Mouse (Mus musculus) lung, embryonic 14.5 days (tissue): ENCODE measurements around the gene Gm20388. TPM values are rescaled to one million over a fixed set of nuclear protein-coding genes. Genes with fewer than 3 reads are reported as not detected.

ENCODE experiments used
- ATAC-seq: fragments of 200-750 bp; cut with Nextera tagmentation; 2 replicates; pipeline ENCODE4 v1.8.0; 2017; ENCODE audit warnings: mild to moderate bottlenecking, moderate TSS enrichment, moderate library complexity; ENCODE audit not compliant: insufficient read depth
- DNase-seq: peaks from one replicate; pipeline ENCODE4 v3.0.0-alpha.2; 2015
- H3K27ac ChIP-seq: fragments of 300-500 bp; sonication (generic); 2 replicates; pipeline ENCODE4 v1.5.1; 2014; ENCODE audit warnings: low read depth, mild to moderate bottlenecking, moderate library complexity
- H3K27me3 ChIP-seq: fragments of 300-500 bp; sonication (generic); 2 replicates; pipeline ENCODE4 v1.6.1; 2014; ENCODE audit warnings: low read length, control low read depth; ENCODE audit not compliant: insufficient read depth
- H3K36me3 ChIP-seq: fragments of 300-500 bp; sonication (generic); 2 replicates; pipeline ENCODE4 v1.6.1; 2014; ENCODE audit warnings: control low read depth; ENCODE audit not compliant: insufficient read depth
- H3K4me1 ChIP-seq: fragments of 300-500 bp; sonication (generic); 2 replicates; pipeline ENCODE4 v1.6.1; 2014; ENCODE audit warnings: antibody characterized with exemption, control low read depth; ENCODE audit not compliant: insufficient read depth
- H3K4me2 ChIP-seq: fragments of 300-500 bp; sonication (generic); 2 replicates; pipeline ENCODE4 v1.6.1; 2014; ENCODE audit warnings: mild to moderate bottlenecking
- H3K4me3 ChIP-seq: fragments of 300-500 bp; sonication (generic); 2 replicates; pipeline ENCODE4 v1.5.1; 2014; ENCODE audit warnings: low read depth, low read length
- H3K9ac ChIP-seq: fragments of 300-500 bp; sonication (generic); 2 replicates; pipeline ENCODE4 v1.6.1; 2014
- H3K9me3 ChIP-seq: fragments of 300-500 bp; sonication (generic); 2 replicates; pipeline ENCODE4 v1.6.1; 2016; ENCODE audit warnings: low read depth, low read length, control low read depth
- CTCF ChIP-seq: IDR thresholded peaks from 2 replicates; pipeline ENCODE4 v1.5.1; 2016; ENCODE audit warnings: antibody characterized with exemption, low read depth
- WGBS: fragments of 180-500 bp; shearing (Covaris S2); extraction: QIAGEN DNeasy Blood & Tissue Kit; methylation state at CpG from one replicate; pipeline ENCODE4 v1.1.7; 2014; 5-methylcytosine and 5-hydroxymethylcytosine counted together
- polyA plus RNA-seq: library from polyadenylated mRNA; unstranded; fragments of >200 nt; fragmentation: Nextera tagmentation; extraction: Ambion mirVana; gene quantifications from 2 replicates; pipeline ENCODE4 v1.2.1, GENCODE M21; 2014

The Gm20388 gene
- polyA plus RNA-seq, 1 experiment from 2014 or later: not detected

- no peak overlapping the region for H3K9ac ChIP-seq
- TF ChIP-seq CTCF: no peak
- H3K9me3 ChIP-seq: no peaks in the 10 kb centered on the region
- no peaks in the 10 kb centered on the region for H3K27me3 ChIP-seq
- DNase-seq: no peak
- no peak overlapping the region for H3K4me3 ChIP-seq
- peaks cover 14% of the 10 kb centered on the region for H3K4me1 ChIP-seq
- H3K27ac ChIP-seq: no peak overlapping the region
- 63% methylated on average over 9 of the region's 9 CpGs for WGBS
- no peak overlapping the region for H3K4me2 ChIP-seq
- H3K36me3 ChIP-seq: peaks cover 58% of the 10 kb centered on the region
- no peak for ATAC-seq
Measured at GRCm38 (mm10) chr8:122573577-122573976, 2662.9 kb downstream of the Gm20388 start.

- no peak for ATAC-seq
- Histone ChIP-seq H3K4me1 (peaks cover 10% of the 10 kb centered on the region), H3K4me2 (peak overlapping the region; percentile 82; the same call in 1 of the 2 replicates), H3K9ac (no peak overlapping the region), H3K27me3 (no peaks in the 10 kb centered on the region), H3K4me3 (no peak overlapping the region), H3K9me3 (no peaks in the 10 kb centered on the region), H3K36me3 (peaks cover 55% of the 10 kb centered on the region), H3K27ac (no peak overlapping the region)
- 41% methylated on average over 3 of the region's 3 CpGs for WGBS
- TF ChIP-seq CTCF: no peak
- no peak for DNase-seq
Measured at GRCm38 (mm10) chr8:122574264-122574663, 2663.6 kb downstream of the Gm20388 start.

DNA sequence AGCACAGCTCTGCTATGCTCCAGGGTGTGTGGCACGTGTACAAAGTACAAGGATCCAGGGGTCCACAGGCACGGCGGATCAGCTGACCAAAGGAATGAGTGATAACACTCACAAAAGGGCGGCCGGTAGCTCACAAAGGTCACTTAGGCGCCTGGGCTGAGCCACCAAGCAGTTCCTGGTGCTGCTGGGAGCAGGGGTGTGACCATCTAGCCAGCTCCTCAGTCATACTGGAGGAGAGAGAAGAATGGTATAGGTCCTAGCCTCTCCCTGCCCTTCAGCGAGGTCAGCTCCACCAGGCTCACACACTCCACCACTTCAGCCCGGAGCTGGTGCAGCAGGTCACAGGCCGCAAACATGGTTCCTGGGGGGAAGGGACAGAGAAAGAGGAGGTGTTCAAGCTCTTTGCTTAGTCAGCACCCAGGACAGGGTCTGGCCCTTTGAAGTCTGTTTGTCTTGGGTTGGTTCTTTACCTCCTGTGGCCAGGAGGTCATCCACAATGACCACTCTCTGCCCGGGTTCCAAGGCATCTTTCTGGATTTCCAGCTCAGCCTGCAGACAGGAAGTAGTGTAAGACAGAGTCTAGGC is 2664.1 kb downstream of the Gm20388 start:
- H3K9me3 ChIP-seq: no peaks in the 10 kb centered on the region
- no peak for TF ChIP-seq CTCF
- H3K4me2 ChIP-seq: peak overlapping the region; percentile 82
- ATAC-seq (no peak), DNase-seq (no peak)
- 19% methylated on average over 10 of the region's 10 CpGs for WGBS
- peaks cover 50% of the 10 kb centered on the region for H3K36me3 ChIP-seq
- H3K27me3 ChIP-seq: no peaks in the 10 kb centered on the region
- peak overlapping the region; percentile 75; the same call in 1 of the 2 replicates for H3K4me3 ChIP-seq
- no peak overlapping the region for H3K9ac ChIP-seq
- H3K27ac ChIP-seq: peak overlapping the region; percentile 7; the same call in 1 of the 2 replicates
- peaks cover 7% of the 10 kb centered on the region for H3K4me1 ChIP-seq

- H3K9ac ChIP-seq: peak overlapping the region; percentile 91
- peaks cover 45% of the 10 kb centered on the region for H3K36me3 ChIP-seq
- ATAC-seq (no peak), DNase-seq (no peak)
- H3K9me3 ChIP-seq: no peaks in the 10 kb centered on the region
- peaks cover 9% of the 10 kb centered on the region for H3K4me1 ChIP-seq
- peak overlapping the region; percentile 82 for H3K4me2 ChIP-seq
- WGBS: 55% methylated on average over 8 of the region's 8 CpGs
- H3K27ac ChIP-seq: no peak overlapping the region
- no peak for TF ChIP-seq CTCF
- H3K4me3 ChIP-seq: peak overlapping the region; percentile 75
- H3K27me3 ChIP-seq: no peaks in the 10 kb centered on the region
Measured at GRCm38 (mm10) chr8:122575286-122575685, 2664.6 kb downstream of the Gm20388 start.

- peak overlapping the region; percentile 82 for H3K4me2 ChIP-seq
- H3K9me3 ChIP-seq: no peaks in the 10 kb centered on the region
- H3K36me3 ChIP-seq: peaks cover 38% of the 10 kb centered on the region
- no peak for TF ChIP-seq CTCF
- peak overlapping the region; percentile 77 for H3K27ac ChIP-seq
- no peak for DNase-seq
- peak overlapping the region; percentile 75 for H3K4me3 ChIP-seq
- no peaks in the 10 kb centered on the region for H3K27me3 ChIP-seq
- 13% methylated on average over 21 of the region's 21 CpGs for WGBS
- ATAC-seq: peak; percentile 13; the same call in 1 of the 2 replicates
- H3K4me1 ChIP-seq: peaks cover 9% of the 10 kb centered on the region
- peak overlapping the region; percentile 91 for H3K9ac ChIP-seq
Measured at GRCm38 (mm10) chr8:122575735-122576647, 2665.3 kb downstream of the Gm20388 start.

DNA sequence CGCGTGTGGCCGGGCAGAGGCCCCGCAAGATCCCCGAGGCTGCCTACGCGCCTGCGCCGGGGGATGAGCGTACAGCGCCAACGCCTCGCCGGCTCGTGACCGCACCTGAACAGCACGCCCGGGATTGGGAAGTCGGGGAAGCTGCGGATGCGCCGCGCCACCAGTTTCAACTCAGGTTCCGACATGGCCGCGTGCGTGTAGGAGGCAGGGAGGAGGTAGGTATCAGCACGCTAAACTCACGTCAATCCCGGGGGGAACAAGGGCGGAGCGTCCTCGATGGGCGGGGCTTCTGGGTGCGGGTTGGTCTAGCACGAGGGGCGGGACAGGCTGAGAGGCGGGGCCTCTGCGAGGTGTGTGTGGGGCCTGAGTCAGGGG is 2666.0 kb downstream of the Gm20388 start, which contains the start of gene Aprt:
Gene Aprt, minus strand, starts transcription at position 262 of the 375 bp plus-strand sequence.
- WGBS: under 1% methylated on average over 39 of the region's 39 CpGs

DNA sequence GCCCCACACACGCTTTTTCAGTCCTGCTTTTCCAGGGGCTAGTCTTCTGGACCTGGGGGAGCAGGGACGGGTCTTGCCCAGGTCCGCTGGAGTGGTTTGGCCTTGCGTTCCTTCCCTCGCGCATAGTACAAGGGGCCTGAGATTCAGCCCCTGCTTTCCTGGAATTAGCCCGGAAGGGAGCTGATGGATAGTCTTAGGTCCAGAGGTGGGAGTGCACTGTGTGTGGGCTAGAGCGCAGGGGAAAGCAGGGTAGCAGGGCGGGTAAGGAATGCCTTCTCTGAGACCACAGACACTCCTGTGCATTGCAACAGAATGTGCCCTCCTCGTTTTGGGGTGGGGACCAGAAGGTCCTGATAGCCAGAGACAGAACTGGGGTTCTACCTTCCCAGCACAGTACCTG is 2666.5 kb downstream of the Gm20388 start:
- peaks cover 27% of the 10 kb centered on the region for H3K36me3 ChIP-seq
- no peak for TF ChIP-seq CTCF
- H3K9me3 ChIP-seq: no peaks in the 10 kb centered on the region
- no peak for DNase-seq
- H3K27ac ChIP-seq: peak overlapping the region; percentile 26; the same call in 1 of the 2 replicates
- ATAC-seq: peak; percentile 42
- peak overlapping the region; percentile 75 for H3K4me3 ChIP-seq
- peak overlapping the region; percentile 91; the same call in 1 of the 2 replicates for H3K9ac ChIP-seq
- WGBS: 13% methylated on average over 10 of the region's 10 CpGs
- H3K4me1 ChIP-seq: peaks cover 9% of the 10 kb centered on the region
- peak overlapping the region; percentile 82 for H3K4me2 ChIP-seq
- no peaks in the 10 kb centered on the region for H3K27me3 ChIP-seq

More for the DNA sequence above, 2666.0 kb downstream of the Gm20388 start, which contains the start of gene Aprt:
- no peak for TF ChIP-seq CTCF
- Histone ChIP-seq H3K4me1 (peaks cover 9% of the 10 kb centered on the region), H3K27ac (peak within 1 kb of the TSS; percentile 77), H3K27me3 (no peaks in the 10 kb centered on the region), H3K9ac (peak within 1 kb of the TSS; percentile 91), H3K36me3 (peaks cover 32% of the 10 kb centered on the region), H3K4me2 (peak within 1 kb of the TSS; percentile 82), H3K9me3 (no peaks in the 10 kb centered on the region), H3K4me3 (peak within 1 kb of the TSS; percentile 75)
- ATAC-seq: peak; percentile 84
- peak; percentile 96 for DNase-seq
